Mouse (Mus musculus) G1E (cell line): ENCODE data around the gene 1110004F10Rik.

Experiments used
- CTCF ChIP-seq: IDR thresholded peaks from 2 replicates; pipeline ENCODE4 v1.5.1; 2012; ENCODE audit warnings: low read depth, low read length, inconsistent platforms, mixed read lengths
- GATA1 ChIP-seq: IDR thresholded peaks from 2 replicates; pipeline ENCODE4 v1.6.1; 2012; ENCODE audit warnings: borderline replicate concordance, low read length, inconsistent platforms, mixed read lengths
- GATA2 ChIP-seq: IDR thresholded peaks from 2 replicates; pipeline ENCODE4 v1.6.1; 2012; ENCODE audit warnings: low read depth, low read length, inconsistent platforms, borderline replicate concordance
- POLR2AphosphoS5 ChIP-seq: IDR thresholded peaks from 2 replicates; pipeline ENCODE4 v1.6.1; 2012; ENCODE audit warnings: low read depth, low read length, inconsistent platforms; ENCODE audit not compliant: insufficient replicate concordance

DNA sequence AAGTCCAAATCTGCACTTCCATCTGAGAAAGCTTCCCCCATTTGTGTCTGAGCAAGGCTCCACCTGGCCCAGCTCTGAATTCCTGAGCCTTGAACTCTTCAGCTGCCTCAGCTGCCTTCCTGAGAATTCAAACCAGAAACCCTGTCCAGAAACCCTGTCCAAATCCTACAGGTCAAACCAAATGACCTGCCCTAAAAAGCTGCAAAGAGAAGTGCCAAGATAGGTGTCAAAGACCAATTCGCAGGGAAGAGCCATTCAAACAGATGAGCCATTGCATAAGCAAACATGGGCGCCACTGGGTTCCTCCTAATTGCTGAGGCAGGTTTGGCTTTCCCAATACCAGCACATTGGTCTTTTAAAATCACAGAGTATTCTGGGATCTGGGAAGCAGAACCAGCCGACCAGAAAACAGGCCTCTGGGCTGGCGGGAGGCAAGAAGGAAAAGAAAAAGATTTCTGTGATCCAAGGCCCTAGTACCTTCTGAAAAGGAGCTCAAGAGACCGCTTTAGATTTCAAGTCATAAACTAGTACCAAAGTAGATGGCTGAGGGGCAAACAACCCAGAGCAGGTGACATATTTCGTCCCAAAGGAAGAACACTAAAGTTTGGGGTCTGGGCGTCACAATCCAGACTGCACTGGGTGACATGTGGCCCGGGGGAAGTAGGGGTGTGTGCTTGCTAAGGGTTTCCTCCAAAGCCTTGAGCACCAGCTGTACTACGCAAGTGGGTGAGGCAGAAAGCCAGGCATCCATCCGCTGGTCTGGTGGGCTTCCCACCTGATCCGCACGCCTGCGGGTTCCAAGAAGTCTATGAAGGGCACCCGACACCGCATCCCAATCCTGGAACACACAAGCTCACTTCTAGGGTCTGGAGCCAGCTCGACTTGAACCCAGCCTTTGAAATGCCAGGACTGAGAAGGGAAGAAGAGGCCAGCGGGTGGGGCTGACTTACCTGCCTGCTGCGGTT is 2.3 kb upstream of the 1110004F10Rik start:
- TF ChIP-seq CTCF (no peak), GATA2 (no peak), GATA1 (no peak), POLR2AphosphoS5 (no peak)
